Mouse (Mus musculus) forebrain, embryonic 10.5 days (tissue): Measurements from ENCODE around the gene Igf1r. TPM values are rescaled to one million over a fixed set of nuclear protein-coding genes. Genes with fewer than 3 reads are reported as not detected.

Experiments used
- DNase-seq: peaks from one replicate; pipeline ENCODE4 v3.0.0-alpha.2; 2017; ENCODE audit warnings: low spot score; ENCODE audit errors: extremely low spot score
- H3K27ac ChIP-seq: fragments of 300-500 bp; sonication (generic); 2 replicates; pipeline ENCODE4 v1.5.1; 2016; ENCODE audit warnings: mild to moderate bottlenecking
- H3K27me3 ChIP-seq: fragments of 300-500 bp; sonication (generic); 2 replicates; pipeline ENCODE4 v1.6.1; 2016; ENCODE audit warnings: mild to moderate bottlenecking; ENCODE audit not compliant: poor library complexity, severe bottlenecking
- H3K36me3 ChIP-seq: fragments of 300-500 bp; sonication (generic); replicated peaks from 2 replicates; pipeline ENCODE4 v1.6.1; 2016; ENCODE audit warnings: mild to moderate bottlenecking, moderate library complexity
- H3K4me1 ChIP-seq: fragments of 300-500 bp; sonication (generic); 2 replicates; pipeline ENCODE4 v1.6.1; 2016
- H3K4me3 ChIP-seq: fragments of 300-500 bp; sonication (generic); 2 replicates; pipeline ENCODE4 v1.5.1; 2016; ENCODE audit warnings: mild to moderate bottlenecking, moderate library complexity
- H3K9me3 ChIP-seq: fragments of 300-500 bp; sonication (generic); 2 replicates; pipeline ENCODE4 v1.6.1; 2016; ENCODE audit warnings: mild to moderate bottlenecking, moderate library complexity
- WGBS: fragments of 180-500 bp; shearing (Covaris S2); methylation state at CpG from one replicate; pipeline ENCODE4 v1.1.7; 2016; 5-methylcytosine and 5-hydroxymethylcytosine counted together
- polyA plus RNA-seq: library from polyadenylated mRNA; unstranded; fragments of >200 nt; fragmentation: Nextera tagmentation; extraction: Ambion mirVana; gene quantifications from 2 replicates; pipeline ENCODE4 v1.2.1, GENCODE M21; 2016

Igf1r gene
- polyA plus RNA-seq, 1 experiment from 2014 or later = 20.8 TPM

DNA sequence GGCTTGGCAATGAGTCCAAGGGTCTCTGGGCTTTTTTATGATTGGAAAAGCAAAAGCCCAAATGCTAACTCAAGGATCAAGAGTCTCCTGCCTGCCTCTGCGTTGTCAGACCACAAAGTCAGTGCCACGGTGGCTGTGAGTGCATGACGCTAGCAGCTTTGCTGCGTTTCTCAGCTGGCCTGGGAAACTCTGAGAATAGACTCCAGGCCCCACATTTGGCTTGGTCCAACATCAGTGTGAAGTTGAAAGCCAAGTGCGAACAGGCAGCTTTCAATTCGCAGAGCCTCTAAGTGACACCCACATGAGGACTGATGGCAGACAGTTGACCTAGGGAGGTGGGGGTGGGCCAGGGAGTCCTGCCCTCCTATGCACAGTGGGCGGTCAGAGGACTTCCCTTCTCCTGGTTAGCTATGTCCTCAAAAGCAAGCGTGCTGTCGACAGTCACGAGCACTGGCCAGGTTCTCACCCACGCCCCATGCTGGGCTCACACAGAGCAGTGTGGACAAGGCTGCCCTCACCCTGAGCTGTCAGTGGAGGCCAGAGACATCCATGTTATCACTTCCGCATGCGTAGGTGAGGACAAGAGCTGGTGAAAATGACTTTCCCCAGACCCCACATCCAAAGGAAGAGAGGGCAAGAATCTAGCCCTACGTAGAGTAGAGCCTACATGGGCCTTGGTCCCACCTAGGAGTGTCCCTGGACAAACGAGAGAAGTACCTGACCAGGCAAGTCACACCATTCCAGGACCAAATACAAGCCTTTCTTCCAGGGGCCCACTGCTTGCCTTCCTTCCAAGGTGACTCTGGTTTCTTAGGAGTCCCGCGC, 305.9 kb downstream of the Igf1r start:
- no peak for DNase-seq
- H3K27ac ChIP-seq = no peak overlapping the region
- WGBS = 85% methylated on average over 17 of the region's 17 CpGs
- H3K4me3 ChIP-seq = no peak overlapping the region
- peaks cover 10% of the 10 kb centered on the region for H3K27me3 ChIP-seq
- no peaks in the 10 kb centered on the region for H3K9me3 ChIP-seq
- H3K4me1 ChIP-seq = peaks cover 2% of the 10 kb centered on the region; the same call in 1 of the 2 replicates
- no peaks in the 10 kb centered on the region for H3K36me3 ChIP-seq

DNA sequence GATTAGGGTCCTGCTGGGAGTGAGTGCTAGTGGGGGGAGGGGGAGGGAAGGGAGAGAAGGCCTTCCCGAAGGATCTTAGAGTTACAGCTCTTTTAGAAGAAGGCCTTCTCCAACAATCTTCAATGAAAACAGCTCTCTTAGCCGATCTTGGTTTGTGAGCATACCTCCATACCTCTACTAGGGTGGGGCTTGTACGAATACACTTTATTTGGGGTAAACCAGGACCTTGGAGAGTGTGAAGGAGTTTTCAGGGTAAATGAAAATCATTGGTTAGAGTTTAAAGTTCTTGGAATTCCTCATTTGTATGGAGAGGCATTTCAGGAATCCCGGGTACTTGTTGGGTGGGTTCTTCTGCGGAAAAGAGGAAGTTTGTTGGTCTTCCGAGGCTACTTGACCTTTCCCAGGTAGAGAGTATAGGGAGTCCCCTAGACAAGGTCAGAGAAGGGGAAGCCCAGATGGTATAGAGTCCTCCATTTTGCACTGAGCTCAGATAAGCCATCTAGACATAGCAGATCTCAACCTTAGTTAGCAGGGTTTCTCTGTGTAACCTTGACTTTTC, 307.0 kb downstream of the Igf1r start:
- Histone ChIP-seq H3K4me3 (no peak overlapping the region), H3K27ac (no peak overlapping the region), H3K4me1 (peaks cover 13% of the 10 kb centered on the region), H3K36me3 (no peaks in the 10 kb centered on the region), H3K27me3 (peaks cover 21% of the 10 kb centered on the region), H3K9me3 (no peaks in the 10 kb centered on the region)
- 82% methylated on average over 6 of the region's 6 CpGs for WGBS
- no peak for DNase-seq

DNA sequence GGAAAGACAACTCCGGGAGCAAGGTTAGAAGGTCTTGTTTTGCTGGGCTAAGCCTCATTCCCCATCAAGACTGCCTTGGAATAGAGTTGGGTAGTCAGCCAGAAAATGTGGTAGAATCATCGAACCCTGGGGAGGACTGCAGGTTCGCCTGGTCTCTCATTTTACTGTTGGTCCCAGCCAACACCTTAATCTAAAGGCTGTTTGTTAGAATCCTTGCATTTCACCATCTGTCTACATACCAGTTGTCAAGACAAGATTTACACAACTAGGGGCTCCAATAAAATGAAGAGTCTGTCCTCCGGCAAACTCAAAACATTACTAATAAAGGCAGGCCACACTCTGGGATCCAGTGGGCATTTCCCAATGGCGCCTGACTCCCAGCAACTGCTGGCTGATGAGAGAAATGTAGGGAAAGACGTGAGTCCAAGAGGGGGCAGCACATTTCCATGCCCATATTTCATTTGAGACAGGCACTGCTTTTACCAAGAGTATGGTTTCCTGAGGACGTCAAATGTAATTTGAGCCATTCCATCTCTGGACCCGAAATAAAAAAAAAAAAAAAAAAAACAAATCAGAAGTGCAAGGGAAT, 310.1 kb downstream of the Igf1r start:
- Histone ChIP-seq H3K36me3 (no peaks in the 10 kb centered on the region), H3K27me3 (peaks cover 46% of the 10 kb centered on the region), H3K4me1 (peaks cover 30% of the 10 kb centered on the region), H3K9me3 (no peaks in the 10 kb centered on the region), H3K27ac (no peak overlapping the region), H3K4me3 (no peak overlapping the region)
- 70% methylated on average over 8 of the region's 8 CpGs for WGBS
- no peak for DNase-seq

- Histone ChIP-seq H3K4me1 (peaks cover 30% of the 10 kb centered on the region), H3K27me3 (peaks cover 46% of the 10 kb centered on the region), H3K36me3 (no peaks in the 10 kb centered on the region), H3K27ac (0 out of 2 replicates have a peak overlapping the region, but pooled peaks have one; percentile 8), H3K4me3 (peak overlapping the region; percentile 48), H3K9me3 (no peaks in the 10 kb centered on the region)
- 57% methylated on average over 8 of the region's 8 CpGs for WGBS
- DNase-seq = no peak
Observed at GRCm38 (mm10) chr7:68263346-68264027, 310.9 kb downstream of the Igf1r start.

DNA sequence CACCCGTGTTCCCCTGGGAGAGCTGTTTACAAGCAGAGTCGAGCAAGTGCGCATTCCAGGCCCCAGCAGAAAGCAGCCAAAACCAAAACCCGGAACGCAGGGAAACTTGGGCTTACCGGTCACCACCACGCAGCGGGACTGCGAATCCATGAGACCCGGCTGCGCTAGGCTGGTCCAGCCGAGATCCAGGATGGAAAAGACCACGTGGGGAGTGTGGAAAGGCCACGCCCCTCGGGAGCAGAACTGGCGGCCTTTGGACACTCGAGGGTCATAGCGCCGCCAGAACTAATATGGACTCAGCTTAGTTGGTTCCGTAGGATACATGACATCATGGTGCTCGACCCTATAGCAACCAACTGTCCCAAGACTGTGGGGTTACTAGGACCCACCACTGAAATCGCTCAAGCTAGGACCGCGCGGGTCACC, 311.4 kb downstream of the Igf1r start, which contains the start of gene Pgpep1l:
Pgpep1l (minus strand) TSS at position 206 of the 426 bp plus-strand sequence.
- 9% methylated on average over 25 of the region's 25 CpGs for WGBS
- Histone ChIP-seq H3K27me3 (peaks cover 46% of the 10 kb centered on the region), H3K36me3 (no peaks in the 10 kb centered on the region), H3K4me3 (peak within 1 kb of the TSS; percentile 48), H3K27ac (0 out of 2 replicates have a peak within 1 kb of the TSS, but pooled peaks have one; percentile 8), H3K4me1 (peaks cover 30% of the 10 kb centered on the region), H3K9me3 (no peaks in the 10 kb centered on the region)
- DNase-seq = peak; percentile 47

- Histone ChIP-seq H3K9me3 (no peaks in the 10 kb centered on the region), H3K4me3 (peak overlapping the region; percentile 48), H3K27me3 (peaks cover 46% of the 10 kb centered on the region), H3K4me1 (peaks cover 30% of the 10 kb centered on the region), H3K27ac (no peak overlapping the region), H3K36me3 (no peaks in the 10 kb centered on the region)
- WGBS = 22% methylated on average over 14 of the region's 14 CpGs
- DNase-seq = peak; percentile 29
Observed at GRCm38 (mm10) chr7:68264531-68264930, 311.9 kb downstream of the Igf1r start.

DNA sequence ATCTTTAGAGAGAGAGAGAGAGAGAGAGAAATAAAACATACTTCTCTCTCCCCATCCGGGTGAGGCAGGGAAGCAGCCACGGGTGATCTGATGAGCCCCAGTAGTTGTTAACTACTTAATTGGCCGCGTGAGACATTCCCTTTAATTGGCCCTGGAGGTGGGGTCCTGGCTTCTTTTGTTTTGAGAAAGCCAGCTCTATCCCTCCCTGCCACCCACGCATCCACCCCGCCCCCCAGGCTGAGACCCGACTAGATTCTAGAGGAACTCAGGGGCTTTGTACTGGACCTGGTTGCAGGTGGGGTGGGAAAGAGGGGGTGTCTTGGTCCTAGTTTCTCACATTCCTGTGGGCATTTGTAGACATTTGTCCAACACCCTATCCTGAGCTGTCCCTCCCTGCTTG, 312.8 kb downstream of the Igf1r start:
- Histone ChIP-seq H3K4me1 (peaks cover 30% of the 10 kb centered on the region), H3K36me3 (no peaks in the 10 kb centered on the region), H3K9me3 (no peaks in the 10 kb centered on the region), H3K27ac (no peak overlapping the region), H3K4me3 (no peak overlapping the region), H3K27me3 (peaks cover 46% of the 10 kb centered on the region)
- DNase-seq = no peak
- 32% methylated on average over 7 of the region's 7 CpGs for WGBS

- no peak for DNase-seq
- no peaks in the 10 kb centered on the region for H3K36me3 ChIP-seq
- WGBS = 53% methylated on average over 6 of the region's 6 CpGs
- H3K4me1 ChIP-seq = peaks cover 30% of the 10 kb centered on the region
- H3K27ac ChIP-seq = no peak overlapping the region
- H3K4me3 ChIP-seq = no peak overlapping the region
- peaks cover 46% of the 10 kb centered on the region for H3K27me3 ChIP-seq
- no peaks in the 10 kb centered on the region for H3K9me3 ChIP-seq
Observed at GRCm38 (mm10) chr7:68266691-68267090, 314.1 kb downstream of the Igf1r start.

DNA sequence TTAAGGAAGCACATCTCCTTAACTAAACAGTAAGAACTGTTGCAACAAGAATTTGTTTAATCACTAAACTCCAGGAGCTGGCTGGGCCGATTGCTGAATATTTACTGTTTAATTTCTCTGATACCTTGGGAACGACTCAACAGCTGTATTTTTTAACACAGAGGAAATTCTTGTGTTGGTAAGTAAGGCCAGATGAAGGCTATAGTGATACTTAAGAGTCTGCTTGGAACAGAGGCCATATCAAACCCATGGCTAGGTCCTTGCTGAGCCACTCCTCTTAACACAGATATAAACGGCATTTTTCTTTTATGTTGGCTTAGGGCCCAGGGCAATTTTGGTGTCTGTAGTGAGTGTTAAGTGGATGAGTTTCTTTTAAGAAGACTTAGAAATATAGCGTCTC, 317.9 kb downstream of the Igf1r start:
- 84% methylated on average over 4 of the region's 4 CpGs for WGBS
- H3K9me3 ChIP-seq = no peaks in the 10 kb centered on the region
- H3K4me3 ChIP-seq = no peak overlapping the region
- H3K27ac ChIP-seq = no peak overlapping the region
- no peak for DNase-seq
- peaks cover 38% of the 10 kb centered on the region for H3K27me3 ChIP-seq
- H3K36me3 ChIP-seq = no peaks in the 10 kb centered on the region
- H3K4me1 ChIP-seq = peaks cover 12% of the 10 kb centered on the region

DNA sequence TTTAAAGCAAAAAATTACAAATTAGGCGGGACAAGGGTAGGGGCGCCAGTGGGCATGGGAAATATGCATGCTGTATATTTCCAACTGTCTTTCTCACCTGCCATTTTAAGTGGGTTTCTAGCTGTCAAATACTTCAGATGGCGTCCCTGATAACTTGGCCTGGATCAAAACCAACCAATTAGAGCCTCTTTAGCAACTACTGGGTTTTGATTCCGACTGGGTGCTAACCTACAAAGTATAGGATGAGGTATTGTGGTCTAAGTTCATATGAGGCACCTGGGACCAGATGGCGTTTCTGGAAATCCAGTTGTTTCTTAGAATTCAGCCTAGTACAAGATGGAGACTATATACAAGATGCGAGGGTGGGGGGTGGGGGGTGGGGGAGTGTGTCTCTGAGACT, 319.2 kb downstream of the Igf1r start:
- Histone ChIP-seq H3K27ac (no peak overlapping the region), H3K4me3 (no peak overlapping the region), H3K9me3 (no peaks in the 10 kb centered on the region), H3K27me3 (peaks cover 38% of the 10 kb centered on the region), H3K4me1 (peaks cover 18% of the 10 kb centered on the region), H3K36me3 (no peaks in the 10 kb centered on the region)
- DNase-seq = no peak
- 92% methylated on average over 6 of the region's 6 CpGs for WGBS

- no peak overlapping the region for H3K4me3 ChIP-seq
- no peak overlapping the region for H3K27ac ChIP-seq
- WGBS = 92% methylated on average over 10 of the region's 10 CpGs
- peaks cover 41% of the 10 kb centered on the region for H3K27me3 ChIP-seq
- H3K4me1 ChIP-seq = peaks cover 22% of the 10 kb centered on the region
- H3K9me3 ChIP-seq = no peaks in the 10 kb centered on the region
- no peaks in the 10 kb centered on the region for H3K36me3 ChIP-seq
- DNase-seq = no peak
Observed at GRCm38 (mm10) chr7:68272607-68273006, 320.0 kb downstream of the Igf1r start.

- DNase-seq = no peak
- H3K4me1 ChIP-seq = peaks cover 31% of the 10 kb centered on the region
- H3K4me3 ChIP-seq = no peak within 1 kb of the TSS
- H3K9me3 ChIP-seq = no peaks in the 10 kb centered on the region
- H3K36me3 ChIP-seq = no peaks in the 10 kb centered on the region
- peaks cover 50% of the 10 kb centered on the region for H3K27me3 ChIP-seq
- H3K27ac ChIP-seq = no peak within 1 kb of the TSS
Observed at GRCm38 (mm10) chr7:68273515-68273914, 320.9 kb downstream of the Igf1r start, which contains the start of gene Fam169b. Gene Fam169b, plus strand, starts transcription at chr7:68273839.
